Mouse (Mus musculus) activated CD4-positive, CD25-positive, alpha-beta regulatory T cell, adult 4 months (primary cell): ENCODE measurements at regions not wholly inside any gene's neighbourhood (a gene's known extent, or its start where the extent isn't known, plus 50 kb on each side); places are given as distances from the start of the nearest gene placed in this dataset.

ENCODE experiments used
- ATAC-seq: one replicate; pipeline ENCODE4 v1.8.0; 2017

- no peak for ATAC-seq
Measured at GRCm38 (mm10) chr8:35323180-35323975, 442.2 kb upstream of the Gm19410 start.
